Mouse (Mus musculus) frontal cortex, adult (tissue): ENCODE results near the gene Tgfb1.

Experiments
- ATAC-seq: cut with Nextera tagmentation; 2 replicates; pipeline ENCODE4 v1.9.2; 2017; ENCODE audit warnings: mild to moderate bottlenecking, moderate library complexity, mixed read lengths; ENCODE audit not compliant: low TSS enrichment

Tgfb1 gene

DNA sequence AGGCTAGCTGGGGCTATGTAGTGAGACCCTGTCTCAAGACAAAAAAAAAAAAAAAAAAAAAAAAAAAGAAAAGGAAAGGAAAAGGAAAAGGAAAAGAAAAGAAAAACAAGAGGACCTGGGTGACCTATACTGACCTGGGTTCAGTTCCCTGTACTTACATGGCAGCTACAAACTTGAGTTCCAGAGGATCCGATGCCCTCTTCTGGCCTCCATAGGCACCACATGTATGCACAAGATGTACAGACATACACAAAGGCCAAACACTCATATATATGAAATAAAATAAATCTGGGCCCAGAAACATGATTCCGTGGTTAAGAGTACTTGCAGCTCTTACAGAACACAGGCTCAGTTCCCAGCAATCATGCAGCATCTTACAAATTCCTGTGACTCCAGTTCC, 50.1 kb downstream of the Tgfb1 start:
- ATAC-seq: no peak

- ATAC-seq: no peak
Measured at GRCm38 (mm10) chr7:25738277-25738676, 51.5 kb downstream of the Tgfb1 start.

- ATAC-seq: no peak
Measured at GRCm38 (mm10) chr7:25746844-25747243, 60.0 kb downstream of the Tgfb1 start.

- ATAC-seq: no peak
Measured at GRCm38 (mm10) chr7:25753076-25753475, 66.3 kb downstream of the Tgfb1 start.

DNA sequence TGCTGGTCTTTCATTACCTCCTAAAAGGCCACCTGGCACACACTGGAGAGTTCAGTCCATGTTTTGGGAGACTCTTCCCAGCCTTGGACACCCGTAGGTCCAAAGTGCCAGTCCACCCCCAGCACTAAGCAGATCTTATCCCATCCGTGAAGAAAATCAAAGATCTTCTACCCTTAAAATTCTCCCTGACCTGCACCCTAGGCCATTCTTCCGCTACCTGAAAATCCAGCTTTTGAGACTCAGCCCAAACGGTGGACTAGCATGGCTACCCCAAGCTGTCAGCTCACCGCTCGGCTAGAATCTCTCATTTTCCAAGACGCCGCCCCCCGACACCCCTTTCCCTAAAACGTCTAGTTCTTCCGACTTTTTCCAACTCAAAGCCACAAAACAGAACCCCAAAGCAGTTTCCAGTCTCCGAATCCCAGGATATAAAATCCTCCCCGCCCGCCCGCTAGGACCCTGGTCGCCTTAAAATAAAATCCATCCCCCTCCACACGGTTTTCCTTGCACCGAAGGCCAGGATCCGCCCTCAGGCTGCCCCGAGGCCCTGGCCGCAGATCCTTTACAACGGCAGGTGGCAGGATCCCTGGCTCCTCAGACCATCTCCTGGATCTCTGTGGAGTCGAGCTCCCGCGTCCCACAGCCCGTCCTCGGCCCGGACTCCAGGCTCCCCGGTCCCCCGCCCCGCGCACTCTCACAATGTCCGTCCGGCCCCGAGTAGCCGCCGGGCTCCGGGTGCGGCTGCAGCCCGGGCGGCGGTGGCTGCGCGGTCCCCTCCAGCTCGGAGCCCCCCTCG, 67.0 kb downstream of the Tgfb1 start:
- ATAC-seq: peak; percentile 1; the same call in 1 of the 2 replicates

DNA sequence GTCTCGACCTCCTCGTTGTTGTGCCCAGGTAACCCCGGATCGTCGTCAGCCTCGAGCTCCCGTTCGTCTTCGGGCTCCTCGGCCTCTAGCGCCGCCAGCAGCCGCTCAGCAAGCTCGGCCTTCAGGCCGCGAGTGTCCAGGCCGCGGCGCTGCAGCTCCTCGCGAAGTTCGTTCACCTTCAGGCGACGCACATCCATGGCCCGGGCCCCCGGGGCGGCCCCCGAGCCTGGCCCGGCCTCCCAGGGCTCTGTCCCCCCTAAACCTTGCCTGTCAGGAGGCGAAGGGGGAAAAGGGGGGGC, 67.6 kb downstream of the Tgfb1 start:
- ATAC-seq: no peak; the same call in 1 of the 2 replicates
